Mouse (Mus musculus): ENCODE data around the gene Ptprt.
"Not testable (repeated sequence)": the region's sequence is repeated elsewhere in the genome, so short reads cannot be mapped to it uniquely, and the experiment has no call there.

Gene Ptprt

GRCm38 (mm10) chr2:161549577-161549976, 1111.4 kb downstream of the Ptprt start:
- no peak for DNase-seq (ENCODE audit: low spot score in 2 of 2)

GRCm38 (mm10) chr2:161547318-161547717, 1113.6 kb downstream of the Ptprt start:
- no peak for DNase-seq (ENCODE audit: low spot score in 2 of 2)

GRCm38 (mm10) chr2:161545406-161545805, 1115.5 kb downstream of the Ptprt start:
- DNase-seq (ENCODE audit: low spot score in 2 of 2): no peak

- DNase-seq (ENCODE audit: low spot score in 2 of 2): peak; percentile 34 to 49
Observed at GRCm38 (mm10) chr2:161534151-161534550, 1126.8 kb downstream of the Ptprt start.

- no peak for DNase-seq (ENCODE audit: low spot score in 2 of 2)
Observed at GRCm38 (mm10) chr2:161527192-161527591, 1133.8 kb downstream of the Ptprt start.

- no peak for DNase-seq (ENCODE audit: low spot score in 2 of 2)
Observed at GRCm38 (mm10) chr2:161519671-161520070, 1141.3 kb downstream of the Ptprt start.

GRCm38 (mm10) chr2:161516921-161517320, 1144.0 kb downstream of the Ptprt start:
- DNase-seq (ENCODE audit: low spot score in 2 of 2): peak; percentile 83 to 87

- no peak for DNase-seq (ENCODE audit: low spot score in 2 of 2)
Observed at GRCm38 (mm10) chr2:161513256-161513655, 1147.7 kb downstream of the Ptprt start.

- not testable (repeated sequence) for DNase-seq (ENCODE audit: low spot score in 2 of 2)
Observed at GRCm38 (mm10) chr2:161511880-161512570, 1148.9 kb downstream of the Ptprt start.

GRCm38 (mm10) chr2:161511101-161511759, 1149.7 kb downstream of the Ptprt start:
- DNase-seq (ENCODE audit: low spot score in 2 of 2): no peak

- no peak for DNase-seq (ENCODE audit: low spot score in 2 of 2)
Observed at GRCm38 (mm10) chr2:161499097-161499899, 1161.6 kb downstream of the Ptprt start.

GRCm38 (mm10) chr2:161498449-161499096, 1162.4 kb downstream of the Ptprt start:
- DNase-seq (ENCODE audit: low spot score in 2 of 2): peak; percentile 23 to 24

GRCm38 (mm10) chr2:161481741-161482140, 1179.2 kb downstream of the Ptprt start:
- no peak for DNase-seq (ENCODE audit: low spot score in 2 of 2)

- DNase-seq (ENCODE audit: low spot score in 2 of 2): no peak
Observed at GRCm38 (mm10) chr2:161480445-161480844, 1180.5 kb downstream of the Ptprt start.

Measured in right cerebral cortex, postnatal 10 days (tissue).